Mouse (Mus musculus) heart, adult 18-20 months (tissue): ENCODE results near the gene Reg4. TPM values are rescaled to one million over a fixed set of nuclear protein-coding genes. Genes with fewer than 3 reads are reported as not detected.

ENCODE experiments used
- DNase-seq, 2 experiments: peaks; one replicate each; pipeline ENCODE4 v3.0.0; 2021 to 2022; ENCODE audit warnings: mixed read lengths in 1 of 2
- total RNA-seq, 2 experiments: library from RNA; stranded (reverse); gene quantifications; 2 replicates each; pipeline ENCODE4 v1.2.3; 2021

The Reg4 gene
- total RNA-seq, 2 experiments from 2014 or later, result not detected

DNA sequence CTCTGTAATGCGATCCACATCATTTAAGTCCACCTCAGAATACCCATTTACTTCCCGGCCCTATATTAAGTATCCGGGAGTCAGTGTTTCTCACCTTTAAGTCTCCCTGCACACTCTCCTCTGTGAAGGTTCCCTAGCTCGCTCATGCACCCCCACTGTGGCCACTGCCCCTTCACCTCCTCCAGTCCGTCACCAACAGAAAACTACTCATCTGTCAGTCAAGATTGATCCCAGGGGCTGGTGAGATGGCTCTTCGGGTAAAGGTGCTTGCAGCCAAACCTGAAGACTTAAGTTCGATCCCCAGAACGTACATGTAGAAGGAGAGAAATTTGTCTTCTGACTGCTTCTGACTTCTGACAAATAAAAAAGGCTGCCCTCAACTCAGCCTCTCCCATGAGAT is 60.5 kb downstream of the Reg4 start:
- no peak for DNase-seq

DNA sequence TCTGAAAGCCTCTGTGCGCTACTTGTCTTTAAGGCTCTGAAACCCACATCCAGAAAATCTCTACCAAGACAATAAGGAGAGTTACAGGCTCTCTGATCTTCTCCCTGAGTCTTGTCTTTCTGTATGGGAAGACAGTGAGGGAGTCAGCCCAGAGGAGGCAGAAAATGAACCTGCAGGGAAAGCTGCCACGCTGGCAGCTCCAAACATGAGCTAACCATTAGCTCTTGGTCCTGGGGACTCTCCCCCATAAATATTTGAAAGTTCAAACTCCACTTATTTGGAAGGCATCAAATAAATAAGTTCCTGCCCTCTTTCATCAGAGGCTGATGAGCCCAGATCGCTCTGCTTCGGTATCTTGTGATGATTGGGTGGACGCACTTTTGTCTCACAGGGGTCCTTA is 61.2 kb downstream of the Reg4 start:
- DNase-seq, result no peak

Other genes starting within 250 kb of the Reg4 start
- gene Notch2, start 208.6 kb upstream of the Reg4 start, total RNA-seq, result 10 to 100 TPM; 15.2 to 17.6 TPM
- gene Adam30, start 61.5 kb upstream of the Reg4 start, total RNA-seq, result not detected
- 10 to 100 TPM in 1 of 2 experiments, 1 to 10 TPM in 1; 8.5 to 16.1 TPM for gene Hmgcs2, start 58.3 kb downstream of the Reg4 start, total RNA-seq
- 1 to 10 TPM; 2.5 to 2.8 TPM for gene Phgdh, start 117.8 kb downstream of the Reg4 start, total RNA-seq
- 1 to 10 TPM; 5.9 to 7.3 TPM for gene Zfp697, start 160.3 kb downstream of the Reg4 start, total RNA-seq
- gene Gm4450, start 235.0 kb downstream of the Reg4 start, total RNA-seq, result not detected